Mouse (Mus musculus) heart, adult 9 months (tissue): Measurements from ENCODE around the gene Adam12.

Source experiments
- DNase-seq, 2 experiments: peaks; one replicate each; pipeline ENCODE4 v3.0.0; 2022; ENCODE audit warnings: low spot score in 2 of 2

The Adam12 gene

DNA sequence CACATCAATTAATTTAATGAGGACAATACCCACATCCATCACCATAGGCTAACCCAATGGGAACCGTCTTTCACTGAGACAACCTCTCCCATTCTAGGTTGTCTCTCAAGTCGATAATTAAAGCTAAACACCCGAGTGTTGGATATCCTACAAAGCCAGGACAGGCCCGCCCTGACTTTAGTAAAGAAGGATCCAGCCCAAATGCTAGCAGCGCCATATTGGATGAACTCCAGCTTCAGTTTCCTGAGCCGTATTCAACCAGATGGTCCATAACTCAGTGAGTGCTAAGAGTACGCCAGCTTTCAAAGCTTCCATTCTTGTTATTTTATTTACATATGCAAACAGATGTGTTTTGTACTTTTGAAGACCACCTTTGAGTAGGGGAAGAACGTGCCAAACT lies 81.6 kb downstream of the Adam12 start:
- DNase-seq, result peak; percentile 15 to 28

DNA sequence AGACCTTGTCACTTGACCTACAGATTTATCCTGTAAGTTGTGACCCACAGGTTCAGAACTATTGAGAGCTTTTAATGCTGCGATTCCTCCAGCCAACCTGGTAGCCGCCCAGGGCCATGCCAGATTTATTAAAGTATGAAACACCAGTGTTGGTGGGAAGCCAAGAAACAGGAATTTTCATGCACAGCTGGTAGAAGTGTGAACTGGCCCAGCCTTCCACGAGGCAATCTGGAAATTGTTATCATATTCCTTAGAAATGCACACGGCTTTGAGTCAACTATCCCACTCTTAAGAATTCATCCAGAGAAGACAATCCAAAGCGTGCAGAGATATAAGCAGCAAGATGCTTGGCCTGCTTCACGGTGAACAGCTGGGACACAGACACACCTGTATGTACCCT lies 82.6 kb downstream of the Adam12 start:
- no peak for DNase-seq

DNA sequence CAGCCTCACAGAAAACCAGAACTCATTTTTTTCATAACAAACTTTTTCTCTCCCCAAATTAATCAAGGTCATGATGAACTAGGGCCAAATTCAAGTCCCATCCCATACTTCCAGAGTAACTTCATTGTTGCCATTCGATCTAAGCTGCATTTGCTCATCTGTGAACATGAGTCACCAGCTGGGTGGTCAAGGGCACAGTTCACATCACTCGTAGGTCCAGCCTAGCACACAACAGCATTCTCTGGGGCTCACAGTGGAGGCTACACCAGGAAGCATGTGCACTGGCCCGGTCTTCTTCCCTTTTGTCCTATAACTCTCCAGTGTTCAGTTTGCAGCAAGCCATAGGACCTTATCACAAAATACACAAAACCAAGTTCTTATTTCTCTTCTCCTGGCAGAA lies 84.4 kb downstream of the Adam12 start:
- DNase-seq, result no peak

DNA sequence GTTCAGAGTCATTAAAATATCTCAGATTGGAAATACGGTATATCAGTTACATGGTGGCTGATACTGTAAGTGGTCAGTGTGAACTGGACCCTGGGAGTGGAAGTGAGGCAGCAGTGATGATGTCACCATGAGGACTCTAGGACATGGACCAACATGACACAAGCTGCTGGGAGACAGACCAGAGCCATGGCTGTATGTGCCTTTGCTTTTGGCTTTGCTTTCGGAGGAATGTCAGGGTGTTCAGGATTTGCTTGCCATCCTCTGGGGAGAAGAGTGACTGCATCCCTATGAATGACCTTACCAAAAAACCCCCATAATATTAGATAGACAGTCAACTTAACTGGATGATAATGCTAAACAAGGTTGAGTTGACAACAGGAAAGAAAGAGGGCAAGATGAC lies 85.1 kb downstream of the Adam12 start:
- DNase-seq, result no peak

DNA sequence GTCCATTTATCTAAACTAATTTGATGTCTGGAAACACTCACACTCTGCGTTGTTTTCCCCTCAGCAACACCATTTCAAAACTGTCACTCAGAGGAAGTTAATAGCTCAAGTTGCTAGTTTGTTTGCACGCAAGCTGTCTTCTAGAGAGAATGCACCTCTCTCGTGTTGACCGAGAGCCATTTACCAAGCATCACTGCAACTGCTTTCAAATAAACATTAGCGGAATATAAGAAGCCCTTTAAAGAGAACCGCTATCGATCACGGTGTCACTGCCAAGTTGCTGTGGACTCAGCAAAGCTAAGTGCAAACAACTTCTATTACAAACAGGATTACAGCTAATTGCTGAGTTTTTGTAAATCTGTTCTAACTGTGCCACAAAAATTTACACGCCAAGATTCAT lies 87.8 kb downstream of the Adam12 start:
- DNase-seq, result no peak

DNA sequence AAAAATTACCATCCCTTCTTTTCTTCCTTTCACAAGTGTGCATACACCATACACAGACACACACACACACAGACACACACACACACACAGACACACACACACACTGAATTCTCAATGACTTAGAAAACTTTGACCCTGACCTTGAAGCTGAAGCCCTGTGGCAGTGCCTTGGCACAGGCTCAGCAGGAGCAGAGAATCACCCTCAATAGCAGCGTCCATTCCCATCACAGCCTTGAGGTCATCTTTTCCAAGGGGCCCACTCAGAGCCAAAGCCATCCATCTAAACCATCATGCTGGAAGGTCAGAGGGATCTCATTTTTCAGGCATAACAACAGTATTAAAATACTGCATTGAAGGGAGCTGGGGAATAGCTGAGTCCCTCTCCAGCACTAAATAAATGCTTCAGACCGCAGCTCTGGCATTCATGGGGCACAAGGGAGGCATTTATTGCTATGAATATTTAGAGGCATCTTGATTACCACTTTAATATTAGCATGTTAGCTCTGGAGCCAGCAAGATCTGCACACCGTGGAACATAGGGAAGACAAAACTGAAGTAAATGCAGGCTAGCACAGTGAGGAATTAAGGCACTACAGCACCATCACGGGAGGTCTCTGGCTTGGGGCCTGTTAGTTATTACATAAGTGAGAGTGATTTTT lies 92.5 kb downstream of the Adam12 start:
- DNase-seq, result no peak

DNA sequence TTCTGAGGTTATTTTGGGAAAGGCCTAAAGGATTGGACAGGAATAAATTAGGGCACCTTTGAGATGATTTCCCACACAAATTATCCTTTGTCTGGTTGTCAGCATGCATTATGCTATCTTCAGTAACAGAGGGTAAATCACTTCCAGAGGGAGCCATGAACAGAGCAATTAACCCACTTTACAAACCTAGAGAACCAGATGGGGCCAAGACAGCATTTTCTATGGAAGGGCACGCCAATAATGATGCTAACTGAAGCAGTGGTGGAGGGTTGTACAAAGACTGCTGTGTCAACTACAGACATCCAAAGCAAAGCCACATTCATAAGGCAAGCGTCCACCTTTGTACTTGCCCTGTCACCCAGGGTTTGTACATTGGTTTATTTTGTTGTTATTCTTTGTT lies 99.6 kb downstream of the Adam12 start:
- DNase-seq, result no peak

DNA sequence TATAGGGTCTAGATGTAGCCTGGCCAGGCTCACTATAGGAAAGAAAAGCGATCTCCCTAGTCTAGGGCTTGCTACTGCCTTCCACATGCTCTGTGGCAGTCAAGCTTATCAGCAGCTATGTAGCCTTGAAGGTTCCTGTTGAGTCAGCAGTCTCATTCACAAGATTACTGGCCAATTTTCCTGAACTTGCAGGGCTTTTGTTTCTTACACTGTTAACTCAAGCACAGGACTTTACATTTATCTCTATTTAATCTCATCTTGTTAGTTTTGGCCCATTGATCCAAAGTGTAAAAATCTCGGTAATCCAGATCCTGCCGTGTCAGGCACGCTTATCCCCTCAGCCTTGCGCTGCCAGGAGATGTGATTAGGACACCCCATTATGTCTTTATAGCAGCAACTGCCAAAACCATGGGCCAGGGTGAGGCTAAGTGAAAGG lies 103.8 kb downstream of the Adam12 start:
- DNase-seq, result no peak

DNA sequence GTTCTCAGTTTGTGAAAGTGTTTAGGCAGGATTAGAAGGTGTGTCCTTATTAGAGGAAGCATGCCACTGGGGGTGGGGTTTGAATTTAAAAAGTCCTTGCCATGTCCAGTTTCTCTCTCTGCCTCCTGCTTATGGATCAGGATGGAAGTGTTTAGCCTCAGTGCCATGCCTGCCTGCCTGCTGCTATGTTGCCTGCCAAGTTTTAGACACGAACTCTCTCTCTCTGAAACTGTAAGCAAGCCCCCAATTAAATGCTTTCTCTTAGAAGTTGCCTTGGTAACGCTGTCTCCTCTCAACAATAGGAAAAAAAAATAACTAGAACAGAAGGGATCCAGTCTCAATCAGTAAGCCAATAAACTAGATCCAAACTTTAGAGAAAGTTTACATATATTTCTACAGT lies 110.5 kb downstream of the Adam12 start:
- DNase-seq, result no peak

DNA sequence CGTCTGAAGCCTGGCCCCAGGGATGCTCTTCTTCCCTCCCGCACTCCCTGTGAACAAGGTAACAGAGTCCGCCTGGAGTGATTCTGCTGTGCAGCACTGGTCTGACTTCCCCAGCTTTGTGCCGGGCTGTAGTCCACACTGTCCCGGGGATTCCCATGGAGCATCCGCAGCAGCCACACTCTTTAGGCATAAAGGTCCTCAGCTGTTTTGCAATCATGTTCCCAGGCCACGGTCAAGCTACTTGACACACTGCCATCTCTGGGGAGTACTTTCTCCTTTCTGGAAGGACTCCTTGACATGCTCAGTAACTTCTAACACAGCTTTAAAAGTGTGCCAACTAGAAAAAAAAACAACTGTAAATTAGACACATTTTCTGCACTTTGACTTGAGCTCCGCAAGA lies 116.5 kb downstream of the Adam12 start:
- DNase-seq, result peak; percentile 41 to 49

DNA sequence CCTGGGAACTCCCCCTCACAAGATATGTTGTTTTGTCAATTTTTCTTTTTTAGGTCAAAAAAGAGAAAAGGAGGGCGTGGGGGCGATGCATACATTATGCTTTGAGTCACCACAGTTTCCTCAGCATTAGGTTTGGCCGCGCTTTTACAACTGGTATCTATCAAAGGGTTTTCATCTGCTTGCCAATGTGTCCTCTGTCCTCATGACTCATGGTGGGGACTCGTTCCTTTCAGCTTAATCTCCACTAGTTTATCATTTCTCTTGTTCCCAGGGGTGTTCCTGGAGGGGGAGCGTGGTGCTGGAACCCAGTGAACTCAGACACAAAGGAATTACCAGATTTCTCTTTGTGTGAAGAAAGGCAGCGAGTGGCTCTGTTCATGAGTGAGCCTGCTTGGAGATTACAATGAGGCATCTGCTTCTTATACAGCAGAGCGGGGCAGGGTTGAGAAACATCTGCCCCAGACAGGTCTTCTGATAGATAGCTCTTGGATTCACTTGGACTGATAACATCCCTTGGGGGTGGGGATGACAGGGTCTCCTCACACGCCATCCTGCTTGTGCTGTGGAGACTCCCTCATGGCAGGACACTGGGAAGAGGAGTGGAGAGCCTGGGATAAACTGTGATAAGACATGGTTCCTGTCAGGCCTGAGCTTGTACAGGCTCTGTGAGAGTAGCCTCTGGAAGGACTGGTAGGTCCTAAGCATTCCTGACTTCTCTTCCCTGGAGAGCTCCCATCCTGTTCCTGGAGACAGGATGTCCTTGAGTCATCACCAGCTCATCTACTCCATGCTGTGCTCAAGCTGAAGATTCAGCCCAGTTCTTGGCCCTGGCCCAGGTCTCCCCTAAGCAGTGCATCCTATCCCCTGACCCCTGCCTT lies 117.4 kb downstream of the Adam12 start:
- peak; percentile 10 to 38 for DNase-seq

DNA sequence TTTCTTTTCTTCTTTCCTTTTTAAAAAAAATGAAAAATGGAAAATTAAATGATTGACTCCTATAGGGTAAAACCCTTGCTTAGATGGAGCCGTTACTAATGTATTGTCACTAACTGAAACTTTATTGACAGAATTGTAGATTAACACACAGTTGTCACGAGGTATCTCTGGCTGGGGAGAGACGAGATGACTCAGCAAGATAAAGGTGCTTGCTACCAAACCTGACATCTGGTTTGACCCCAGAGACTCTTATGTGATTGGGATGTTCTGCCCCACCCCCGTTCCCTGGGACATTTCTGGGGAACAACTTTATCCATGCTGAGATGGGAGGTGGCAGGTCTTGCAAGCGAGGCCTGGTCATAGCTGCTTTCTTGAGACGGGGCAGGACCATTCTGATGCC lies 118.1 kb downstream of the Adam12 start:
- no peak for DNase-seq

DNA sequence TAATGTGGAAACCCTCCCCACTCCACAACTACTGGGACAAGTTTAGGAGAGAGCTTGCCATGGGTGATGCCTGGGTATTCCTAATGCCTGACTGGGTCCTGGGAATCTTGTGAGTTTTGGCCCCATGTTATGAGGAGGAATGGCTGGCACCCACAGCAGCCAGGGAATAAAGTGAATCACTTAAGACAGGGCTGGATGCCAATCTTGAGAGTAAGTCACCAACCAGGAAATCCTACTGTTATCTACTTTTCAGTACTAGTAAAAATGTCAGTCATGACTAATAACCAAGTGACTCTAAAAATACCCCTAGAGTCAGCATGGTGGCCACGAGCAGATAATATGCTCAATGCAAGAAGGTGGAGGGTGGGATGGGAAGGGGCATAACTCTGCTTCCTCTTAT lies 121.8 kb downstream of the Adam12 start:
- no peak for DNase-seq

DNA sequence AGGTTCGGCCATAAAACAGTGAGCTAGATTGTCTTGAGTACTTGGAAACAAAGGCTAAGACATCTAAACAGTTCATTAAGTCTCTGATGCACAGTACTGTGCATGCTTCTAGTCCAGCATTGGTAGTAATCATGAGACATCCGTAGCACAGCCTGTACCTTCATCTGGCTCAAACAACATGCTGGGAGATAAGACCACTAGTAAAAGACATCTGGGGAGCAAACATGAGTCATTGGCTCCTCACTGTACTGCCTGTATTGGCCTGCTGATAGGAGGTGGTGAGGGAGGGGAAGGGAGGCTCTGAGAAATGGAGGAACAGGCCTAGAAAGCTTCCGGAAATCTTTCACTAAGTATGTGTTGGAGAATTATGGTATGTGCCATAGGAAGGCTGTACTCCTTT lies 124.1 kb downstream of the Adam12 start:
- DNase-seq, result peak in 1 of 2 experiments; percentile 46

DNA sequence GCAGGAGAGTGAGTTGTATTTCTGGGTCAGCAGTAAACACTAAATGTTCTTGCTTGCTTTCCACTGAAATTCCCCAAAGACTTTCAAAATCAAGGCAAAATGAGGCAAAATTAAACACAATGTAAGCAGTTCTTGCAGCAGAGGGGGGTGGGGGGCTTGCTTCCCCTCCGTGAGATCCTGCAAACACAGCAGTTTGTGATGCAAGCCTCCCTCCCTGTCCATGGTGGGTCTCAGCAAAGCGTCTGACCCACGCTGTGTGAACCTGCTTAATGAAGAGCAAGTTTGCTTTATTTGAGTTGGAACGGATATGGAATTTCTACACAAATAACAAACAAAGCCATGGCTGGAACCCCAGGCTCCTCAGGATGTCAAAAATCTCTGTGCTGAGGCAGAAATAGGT lies 132.9 kb downstream of the Adam12 start:
- no peak for DNase-seq

DNA sequence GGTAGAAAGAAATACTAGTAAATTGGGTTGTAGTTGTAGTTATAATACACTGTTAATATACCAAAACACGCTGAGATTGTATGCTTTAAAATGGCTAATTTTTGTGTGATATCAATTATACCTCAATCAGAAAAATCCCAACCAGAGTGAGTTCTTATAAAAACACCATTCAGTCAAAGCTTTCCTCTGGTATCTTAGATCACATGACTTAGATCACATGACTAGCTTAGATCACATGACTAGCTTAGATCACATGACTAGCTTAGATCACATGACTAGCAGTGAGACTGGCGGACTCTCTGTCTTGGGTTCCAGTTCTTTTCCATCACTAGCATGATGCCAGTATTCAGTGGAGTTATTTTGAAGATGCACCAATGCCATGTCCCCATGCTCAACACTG lies 134.1 kb downstream of the Adam12 start:
- DNase-seq, result no peak

DNA sequence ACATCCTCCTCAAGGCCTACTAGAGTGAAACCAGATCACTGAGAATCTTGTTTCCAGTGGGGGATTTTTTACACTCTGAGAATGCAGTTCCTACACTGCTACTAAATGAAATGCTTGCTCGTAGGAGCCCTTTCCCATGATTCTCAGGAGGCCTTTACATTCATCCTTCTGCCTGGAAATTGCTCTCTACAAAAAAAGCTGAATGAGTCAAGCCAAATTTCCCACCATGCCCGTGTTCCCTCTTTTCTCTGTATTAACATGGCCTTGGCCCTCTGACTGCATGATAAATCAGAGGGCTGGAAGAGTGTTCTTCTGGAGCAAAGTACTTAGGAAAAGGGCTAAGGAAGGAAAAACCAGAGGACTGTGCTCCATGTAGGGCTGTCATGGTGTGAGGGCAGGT lies 138.1 kb downstream of the Adam12 start:
- no peak for DNase-seq

DNA sequence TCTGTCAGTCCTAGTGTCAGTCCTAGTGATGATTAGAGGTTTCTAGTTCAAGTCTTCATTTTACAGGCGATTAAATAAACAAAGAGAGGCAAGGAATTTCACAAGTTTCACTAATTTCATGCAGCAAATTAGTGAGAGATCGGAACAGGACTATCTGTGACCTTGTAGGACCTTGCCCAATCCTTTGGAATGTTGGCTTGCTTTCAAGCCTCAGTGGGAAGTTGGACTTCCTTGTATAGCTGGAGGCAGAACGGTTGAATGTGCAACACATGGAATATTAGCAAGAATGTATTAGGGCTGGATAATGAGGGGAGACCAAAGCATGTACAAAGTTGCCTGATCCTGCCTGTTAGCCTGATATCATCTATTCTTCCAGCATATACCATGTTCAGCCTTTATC lies 141.2 kb downstream of the Adam12 start:
- no peak for DNase-seq

DNA sequence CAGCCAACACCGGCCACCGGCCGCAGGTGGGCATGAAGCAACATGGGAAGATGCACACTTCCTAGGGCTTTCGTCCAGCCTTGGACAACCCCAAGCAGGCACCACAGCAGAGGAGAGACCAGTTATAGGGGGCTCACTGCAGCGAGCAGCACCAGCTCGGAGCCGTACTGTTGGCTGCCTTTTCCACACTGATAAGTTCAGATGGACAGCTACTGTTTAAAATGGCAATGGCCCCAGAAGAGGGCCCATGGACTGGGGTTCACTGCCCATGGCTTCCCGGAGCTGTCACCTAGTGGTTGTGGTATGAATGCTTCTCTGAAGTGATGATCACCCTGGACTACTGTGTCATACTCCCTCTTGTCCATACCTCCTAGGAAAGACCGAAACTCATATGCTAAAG lies 141.7 kb downstream of the Adam12 start:
- DNase-seq, result no peak

DNA sequence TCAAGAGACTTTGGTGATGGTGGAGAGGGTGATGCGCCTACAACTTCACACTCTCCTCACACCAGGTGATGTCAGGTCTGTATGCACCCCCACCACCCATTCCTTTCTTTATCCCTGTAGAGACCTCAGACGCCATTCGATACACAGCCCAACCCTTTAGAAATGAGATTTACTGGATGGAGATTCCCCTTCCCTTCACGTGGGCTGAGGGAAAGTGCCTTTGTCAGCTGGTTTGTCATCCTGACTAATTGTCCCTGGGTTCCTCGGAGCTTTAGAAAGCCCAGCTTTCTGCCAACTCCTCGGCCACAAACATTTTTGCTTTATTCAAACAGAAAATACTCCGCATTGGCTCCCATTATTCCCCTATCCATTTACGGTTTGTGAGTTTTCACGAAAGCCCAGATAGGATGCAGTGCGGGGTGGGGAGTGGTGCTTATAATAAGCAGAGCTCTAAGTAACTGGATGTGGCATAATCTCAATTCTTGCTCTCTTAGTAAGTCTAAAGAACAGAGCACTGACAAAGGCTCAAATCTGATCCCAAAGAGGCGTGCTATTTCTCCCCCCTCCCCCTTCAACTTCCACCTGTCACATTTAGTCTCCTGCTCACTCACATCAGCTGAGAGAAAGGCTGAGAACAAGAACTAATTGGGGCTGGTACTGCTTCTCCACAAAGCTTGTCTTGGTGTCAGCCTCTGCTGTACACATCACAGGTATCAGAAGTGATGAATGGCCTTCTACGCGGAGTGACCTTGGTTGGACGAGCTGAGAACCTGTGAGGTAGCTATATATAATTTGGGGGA lies 143.2 kb downstream of the Adam12 start:
- DNase-seq, result no peak

DNA sequence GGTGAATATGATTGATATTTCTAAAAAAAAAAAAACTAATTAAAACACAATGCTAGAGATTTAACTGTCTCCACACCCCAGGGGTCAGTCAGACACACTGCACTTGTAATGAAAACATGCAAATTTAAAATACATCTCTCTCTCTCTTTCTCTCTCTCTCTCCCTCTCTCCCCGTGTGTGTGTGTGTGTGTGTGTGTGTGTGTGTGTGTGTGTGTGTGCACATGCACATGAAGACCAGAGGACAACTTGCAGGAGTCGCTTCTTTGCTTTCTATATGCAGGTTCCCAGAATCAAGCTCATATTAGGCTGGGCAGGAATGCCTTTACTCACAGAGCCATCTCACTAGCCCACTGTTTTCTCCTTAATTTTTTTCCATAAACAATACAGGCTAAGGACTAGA lies 146.6 kb downstream of the Adam12 start:
- no peak for DNase-seq

DNA sequence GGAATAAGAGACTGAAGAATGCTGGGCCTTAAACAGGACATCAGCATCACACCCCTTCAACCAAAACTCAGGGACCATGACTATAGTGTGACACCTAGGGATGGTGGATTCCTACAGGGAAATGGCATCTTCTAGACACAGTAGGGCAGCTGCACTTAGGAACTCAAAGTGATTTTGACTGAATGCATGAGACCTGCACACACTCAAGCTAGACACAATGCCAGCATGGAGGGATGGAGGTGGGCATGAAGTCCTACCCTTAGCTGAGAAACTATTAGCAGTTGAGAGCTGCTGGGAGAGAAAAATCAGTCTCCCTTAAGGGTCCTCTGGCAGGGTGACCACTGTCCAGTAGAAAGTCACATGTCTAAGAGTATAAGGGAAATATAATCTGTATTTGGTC lies 147.0 kb downstream of the Adam12 start:
- DNase-seq, result no peak
